Mouse (Mus musculus) olfactory bulb, adult 2 months (tissue): Measurements from ENCODE around the gene Fbxw13.

Experiments used
- CTCF ChIP-seq: fragments of 200-500 bp; IDR thresholded peaks from 2 replicates; pipeline ENCODE4 v1.5.1; 2012; ENCODE audit warnings: low read depth, mild to moderate bottlenecking, low read length, moderate library complexity; ENCODE audit not compliant: insufficient read depth
- POLR2A ChIP-seq: fragments of 200-500 bp; IDR thresholded peaks from 2 replicates; pipeline ENCODE4 v1.6.1; 2012; ENCODE audit warnings: mild to moderate bottlenecking, low read depth, low read length, moderate library complexity; ENCODE audit not compliant: insufficient read depth

GRCm38 (mm10) chr9:109130076-109130475 lies 65.7 kb downstream of the Fbxw13 start:
- no peak for TF ChIP-seq CTCF
- TF ChIP-seq POLR2A, result no peak
